Mouse (Mus musculus): Measurements from ENCODE around the gene Ppm1m. TPM values are rescaled to one million over a fixed set of nuclear protein-coding genes. Genes with fewer than 3 reads are reported as not detected.

The Ppm1m gene
- polyA plus RNA-seq, 1 experiment from 2014 or later: 45.0 TPM

- peaks cover 26% of the 10 kb centered on the region for H3K4me1 ChIP-seq
- H3K27me3 ChIP-seq (ENCODE audit: insufficient read depth, poor library complexity, severe bottlenecking): no peaks in the 10 kb centered on the region
- WGBS: 19% methylated on average over 37 of the region's 37 CpGs
- peak overlapping the region; percentile 53 for H3K4me3 ChIP-seq
- H3K27ac ChIP-seq: peak overlapping the region; percentile 79
- H3K36me3 ChIP-seq: peaks cover 50% of the 10 kb centered on the region
- peak; percentile 92 for DNase-seq (ENCODE audit: low spot score)
- no peaks in the 10 kb centered on the region for H3K9me3 ChIP-seq
Observed at GRCm38 (mm10) chr9:106211680-106212593, 12.4 kb upstream of the Ppm1m start.

GRCm38 (mm10) chr9:106210853-106211609, 11.5 kb upstream of the Ppm1m start:
- peaks cover 52% of the 10 kb centered on the region for H3K36me3 ChIP-seq
- H3K27me3 ChIP-seq (ENCODE audit: insufficient read depth, poor library complexity, severe bottlenecking): no peaks in the 10 kb centered on the region
- peak overlapping the region; percentile 53 for H3K4me3 ChIP-seq
- WGBS: 50% methylated on average over 9 of the region's 9 CpGs
- H3K27ac ChIP-seq: peak overlapping the region; percentile 79
- H3K9me3 ChIP-seq: no peaks in the 10 kb centered on the region
- peaks cover 35% of the 10 kb centered on the region for H3K4me1 ChIP-seq
- DNase-seq (ENCODE audit: low spot score): no peak

GRCm38 (mm10) chr9:106209954-106210353, 10.4 kb upstream of the Ppm1m start:
- H3K4me1 ChIP-seq: peaks cover 46% of the 10 kb centered on the region
- H3K4me3 ChIP-seq: no peak overlapping the region
- H3K9me3 ChIP-seq: no peaks in the 10 kb centered on the region
- peaks cover 47% of the 10 kb centered on the region for H3K36me3 ChIP-seq
- 97% methylated on average over 4 of the region's 4 CpGs for WGBS
- DNase-seq (ENCODE audit: low spot score): no peak
- no peaks in the 10 kb centered on the region for H3K27me3 ChIP-seq (ENCODE audit: insufficient read depth, poor library complexity, severe bottlenecking)
- H3K27ac ChIP-seq: no peak overlapping the region

GRCm38 (mm10) chr9:106208181-106208580, 8.6 kb upstream of the Ppm1m start:
- peaks cover 30% of the 10 kb centered on the region for H3K36me3 ChIP-seq
- H3K4me3 ChIP-seq: no peak overlapping the region
- no peaks in the 10 kb centered on the region for H3K27me3 ChIP-seq (ENCODE audit: insufficient read depth, poor library complexity, severe bottlenecking)
- no peaks in the 10 kb centered on the region for H3K9me3 ChIP-seq
- DNase-seq (ENCODE audit: low spot score): no peak
- peaks cover 64% of the 10 kb centered on the region for H3K4me1 ChIP-seq
- H3K27ac ChIP-seq: no peak overlapping the region
- 84% methylated on average over 5 of the region's 5 CpGs for WGBS

- Histone ChIP-seq H3K9me3 (no peaks in the 10 kb centered on the region), H3K27me3 (ENCODE audit: insufficient read depth, poor library complexity, severe bottlenecking) (no peaks in the 10 kb centered on the region), H3K4me3 (peak overlapping the region; percentile 1; the same call in 1 of the 2 replicates), H3K27ac (peak overlapping the region; percentile 73; the same call in 1 of the 2 replicates), H3K36me3 (peaks cover 18% of the 10 kb centered on the region), H3K4me1 (peaks cover 62% of the 10 kb centered on the region)
- DNase-seq (ENCODE audit: low spot score): no peak
- WGBS: 47% methylated on average over 2 of the region's 2 CpGs
Observed at GRCm38 (mm10) chr9:106206515-106206914, 7.0 kb upstream of the Ppm1m start.

GRCm38 (mm10) chr9:106205713-106206290, 6.3 kb upstream of the Ppm1m start:
- peak overlapping the region; percentile 73 for H3K27ac ChIP-seq
- H3K9me3 ChIP-seq: no peaks in the 10 kb centered on the region
- 0 out of 2 replicates have a peak overlapping the region, but pooled peaks have one; percentile 22 for H3K4me3 ChIP-seq
- H3K36me3 ChIP-seq: peaks cover 18% of the 10 kb centered on the region
- no peaks in the 10 kb centered on the region for H3K27me3 ChIP-seq (ENCODE audit: insufficient read depth, poor library complexity, severe bottlenecking)
- no peak for DNase-seq (ENCODE audit: low spot score)
- WGBS: 68% methylated on average over 7 of the region's 7 CpGs
- H3K4me1 ChIP-seq: peaks cover 55% of the 10 kb centered on the region

- Histone ChIP-seq H3K27ac (peak overlapping the region; percentile 89), H3K4me3 (peak overlapping the region; percentile 76), H3K27me3 (ENCODE audit: insufficient read depth, poor library complexity, severe bottlenecking) (no peaks in the 10 kb centered on the region), H3K36me3 (peaks cover 18% of the 10 kb centered on the region), H3K9me3 (no peaks in the 10 kb centered on the region), H3K4me1 (peaks cover 66% of the 10 kb centered on the region)
- WGBS: 74% methylated on average over 7 of the region's 7 CpGs
- no peak for DNase-seq (ENCODE audit: low spot score)
Observed at GRCm38 (mm10) chr9:106203990-106204851, 4.7 kb upstream of the Ppm1m start.

- WGBS: 2% methylated on average over 61 of the region's 61 CpGs
Observed at GRCm38 (mm10) chr9:106202819-106203636, 3.5 kb upstream of the Ppm1m start, which contains the start of gene Twf2. TSS of gene Twf2 (plus strand) at chr9:106203108.

GRCm38 (mm10) chr9:106201895-106202294, 2.3 kb upstream of the Ppm1m start:
- Histone ChIP-seq H3K9me3 (no peaks in the 10 kb centered on the region), H3K4me3 (peak overlapping the region; percentile 76; the same call in 1 of the 2 replicates), H3K36me3 (peaks cover 10% of the 10 kb centered on the region), H3K4me1 (peaks cover 75% of the 10 kb centered on the region), H3K27ac (no peak overlapping the region), H3K27me3 (ENCODE audit: insufficient read depth, poor library complexity, severe bottlenecking) (no peaks in the 10 kb centered on the region)
- 85% methylated on average over 3 of the region's 3 CpGs for WGBS
- no peak for DNase-seq (ENCODE audit: low spot score)

More at GRCm38 (mm10) chr9:106202819-106203636, 3.5 kb upstream of the Ppm1m start, which contains the start of gene Twf2:
- Histone ChIP-seq H3K4me1 (peaks cover 75% of the 10 kb centered on the region), H3K27me3 (ENCODE audit: insufficient read depth, poor library complexity, severe bottlenecking) (no peaks in the 10 kb centered on the region), H3K9me3 (no peaks in the 10 kb centered on the region), H3K4me3 (peak within 1 kb of the TSS; percentile 76), H3K36me3 (peaks cover 10% of the 10 kb centered on the region), H3K27ac (peak within 1 kb of the TSS; percentile 89)
- DNase-seq (ENCODE audit: low spot score): peak; percentile 98

GRCm38 (mm10) chr9:106198962-106199458, 536 bp downstream of the Ppm1m start:
- no peaks in the 10 kb centered on the region for H3K27me3 ChIP-seq (ENCODE audit: insufficient read depth, poor library complexity, severe bottlenecking)
- under 1% methylated on average over 51 of the region's 51 CpGs for WGBS
- peak; percentile 94 for DNase-seq (ENCODE audit: low spot score)

GRCm38 (mm10) chr9:106197732-106198131, 1.8 kb downstream of the Ppm1m start:
- Histone ChIP-seq H3K36me3 (peaks cover 41% of the 10 kb centered on the region), H3K4me3 (peak overlapping the region; percentile 78), H3K27ac (no peak overlapping the region), H3K9me3 (no peaks in the 10 kb centered on the region), H3K27me3 (ENCODE audit: insufficient read depth, poor library complexity, severe bottlenecking) (no peaks in the 10 kb centered on the region), H3K4me1 (peaks cover 33% of the 10 kb centered on the region)
- no peak for DNase-seq (ENCODE audit: low spot score)
- WGBS: 88% methylated on average over 9 of the region's 9 CpGs

More at GRCm38 (mm10) chr9:106198962-106199458, 536 bp downstream of the Ppm1m start:
- H3K4me1 ChIP-seq: peaks cover 46% of the 10 kb centered on the region
- H3K27ac ChIP-seq: peak overlapping the region; percentile 91
- H3K4me3 ChIP-seq: peak overlapping the region; percentile 78
- no peaks in the 10 kb centered on the region for H3K9me3 ChIP-seq
- H3K36me3 ChIP-seq: peaks cover 37% of the 10 kb centered on the region

Data from heart, embryonic 10.5 days (tissue).